Mouse (Mus musculus) liver, embryonic 15.5 days (tissue): ENCODE results near the gene Rps2. TPM values are rescaled to one million over a fixed set of nuclear protein-coding genes. Genes with fewer than 3 reads are reported as not detected.

Experiments
- polyA plus RNA-seq: library from polyadenylated mRNA; unstranded; fragments of >200 nt; fragmentation: Nextera tagmentation; extraction: Ambion mirVana; gene quantifications from 2 replicates; pipeline ENCODE4 v1.2.1, GENCODE M21; 2015

Gene Rps2
- polyA plus RNA-seq, 1 experiment from 2014 or later, result 1,043 TPM

Other genes starting within 250 kb of the Rps2 start
- 11.5 and 14.2 TPM in 2 replicates for gene E4f1, start 247.8 kb upstream of the Rps2 start, polyA plus RNA-seq
- gene Pgp, start 247.7 kb upstream of the Rps2 start, polyA plus RNA-seq, result 60.5 and 61.2 TPM in 2 replicates
- 0.13 TPM in 1 of 2 replicates, not detected in the other for gene Bricd5, start 244.2 kb upstream of the Rps2 start, polyA plus RNA-seq
- gene Mlst8, start 239.0 kb upstream of the Rps2 start, polyA plus RNA-seq, result 12.0 and 13.6 TPM in 2 replicates
- gene Caskin1, start 229.5 kb upstream of the Rps2 start, polyA plus RNA-seq, result 0.05 and 0.09 TPM in 2 replicates
- 32.9 and 35.2 TPM in 2 replicates for gene Traf7, start 190.2 kb upstream of the Rps2 start, polyA plus RNA-seq
- gene Rab26, start 183.9 kb upstream of the Rps2 start, polyA plus RNA-seq, result 0.64 and 0.74 TPM in 2 replicates
- 2.6 and 3.0 TPM in 2 replicates for gene Pkd1, start 168.3 kb upstream of the Rps2 start, polyA plus RNA-seq
- 18.8 and 21.4 TPM in 2 replicates for gene Tsc2, start 85.5 kb upstream of the Rps2 start, polyA plus RNA-seq
- gene Nthl1, start 85.4 kb upstream of the Rps2 start, polyA plus RNA-seq, result 5.8 and 6.4 TPM in 2 replicates
- 10.8 and 13.8 TPM in 2 replicates for gene Slc9a3r2, start 67.8 kb upstream of the Rps2 start, polyA plus RNA-seq
- gene Npw, start 59.7 kb upstream of the Rps2 start, polyA plus RNA-seq, result 0.30 TPM in 1 of 2 replicates, not detected in the other
- 9.9 and 12.5 TPM in 2 replicates for gene Zfp598, start 48.4 kb upstream of the Rps2 start, polyA plus RNA-seq
- 0.07 and 0.16 TPM in 2 replicates for gene Syngr3, start 28.2 kb upstream of the Rps2 start, polyA plus RNA-seq
- 22.8 and 25.2 TPM in 2 replicates for gene Gfer, start 22.0 kb upstream of the Rps2 start, polyA plus RNA-seq
- 0.14 and 0.16 TPM in 2 replicates for gene Noxo1, start 21.9 kb upstream of the Rps2 start, polyA plus RNA-seq
- 35.0 and 40.6 TPM in 2 replicates for gene Tbl3, start 10.5 kb upstream of the Rps2 start, polyA plus RNA-seq
- not detected in 2 replicates for gene Rnf151, start 53 bp upstream of the Rps2 start, polyA plus RNA-seq
- 160 and 162 TPM in 2 replicates for gene Ndufb10, start 6.4 kb downstream of the Rps2 start, polyA plus RNA-seq
- 0.09 and 0.15 TPM in 2 replicates for gene Rpl3l, start 9.7 kb downstream of the Rps2 start, polyA plus RNA-seq
- gene Msrb1, start 18.5 kb downstream of the Rps2 start, polyA plus RNA-seq, result 31.1 and 32.9 TPM in 2 replicates
- 0.07 TPM in 1 of 2 replicates, not detected in the other for gene Hs3st6, start 34.9 kb downstream of the Rps2 start, polyA plus RNA-seq
- 0.35 and 0.54 TPM in 2 replicates for gene Meiob, start 86.2 kb downstream of the Rps2 start, polyA plus RNA-seq
- gene Hagh, start 122.0 kb downstream of the Rps2 start, polyA plus RNA-seq, result 117 and 135 TPM in 2 replicates
- gene Fahd1, start 132.2 kb downstream of the Rps2 start, polyA plus RNA-seq, result 41.1 and 44.2 TPM in 2 replicates
- 9.6 and 11.5 TPM in 2 replicates for gene Igfals, start 147.9 kb downstream of the Rps2 start, polyA plus RNA-seq
- 68.1 and 73.5 TPM in 2 replicates for gene Nubp2, start 168.2 kb downstream of the Rps2 start, polyA plus RNA-seq
- 45.2 and 48.4 TPM in 2 replicates for gene Spsb3, start 168.5 kb downstream of the Rps2 start, polyA plus RNA-seq
- 11.5 and 13.0 TPM in 2 replicates for gene Eme2, start 177.0 kb downstream of the Rps2 start, polyA plus RNA-seq
- gene Mrps34, start 177.0 kb downstream of the Rps2 start, polyA plus RNA-seq, result 52.3 and 52.8 TPM in 2 replicates
- 53.4 and 60.1 TPM in 2 replicates for gene Nme3, start 178.4 kb downstream of the Rps2 start, polyA plus RNA-seq
- gene Mapk8ip3, start 218.9 kb downstream of the Rps2 start, polyA plus RNA-seq, result 8.3 and 10.0 TPM in 2 replicates
- gene Jpt2, start 242.6 kb downstream of the Rps2 start, polyA plus RNA-seq, result 60.0 and 62.4 TPM in 2 replicates